Mouse (Mus musculus): ENCODE data around the gene Zfp46. TPM values are rescaled to one million over a fixed set of nuclear protein-coding genes. Genes with fewer than 3 reads are reported as not detected.
A peak's percentile ranks its signal among the peaks of the same experiment; 100 is the strongest.

Zfp46 gene
- polyA plus RNA-seq, 1 experiment, result 26.3 TPM

GRCm38 (mm10) chr4:136308355-136308754 lies 23.9 kb downstream of the Zfp46 start:
- DNase-seq, result no peak
- Histone ChIP-seq H3K4me3 (replicated peaks; ENCODE audit: insufficient read depth, low read depth, low read length) (no peak overlapping the region), H3K27me3 (ENCODE audit: control insufficient read depth, insufficient read depth, low read length) (no peaks in the 10 kb centered on the region), H3K4me1 (ENCODE audit: control insufficient read depth, insufficient read depth, low read length) (peaks cover 6% of the 10 kb centered on the region; the same call in 1 of the 2 replicates), H3K27ac (ENCODE audit: insufficient read depth, low read length) (no peak overlapping the region)
- no peak for TF ChIP-seq CTCF (IDR thresholded peaks at IDR 0.05; ENCODE audit: borderline replicate concordance, insufficient read depth, low read depth, low read length)
- no peak for TF ChIP-seq POLR2A (IDR thresholded peaks at IDR 0.05; ENCODE audit: borderline replicate concordance, insufficient read depth, low read length)
- WGBS, result 68% methylated on average over 2 of the region's 2 CpGs

DNA sequence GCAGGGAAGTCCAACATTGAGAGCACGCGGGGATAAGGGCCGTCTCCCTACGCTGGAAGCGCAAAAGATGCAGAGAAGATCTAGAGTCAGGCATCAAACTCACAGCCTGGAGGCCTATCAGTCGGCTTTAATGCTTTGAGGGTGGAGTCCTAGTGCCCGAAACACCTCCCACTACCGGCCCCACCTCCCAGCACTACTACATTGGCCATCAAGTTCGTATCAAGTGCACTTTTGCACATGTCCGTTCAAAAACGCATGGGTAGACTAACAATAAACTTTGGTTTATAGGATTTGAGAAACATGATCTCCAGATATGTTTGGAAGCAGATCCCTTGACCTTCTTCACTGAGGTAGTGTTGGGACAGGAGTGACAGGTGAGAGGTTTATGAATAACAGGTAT lies 25.3 kb downstream of the Zfp46 start:
- DNase-seq, result peak; percentile 18 to 28
- TF ChIP-seq POLR2A (IDR thresholded peaks at IDR 0.05; ENCODE audit: borderline replicate concordance, insufficient read depth, low read length), result no peak
- no peak for TF ChIP-seq CTCF (IDR thresholded peaks at IDR 0.05; ENCODE audit: borderline replicate concordance, insufficient read depth, low read depth, low read length)
- 6% methylated on average over 11 of the region's 11 CpGs for WGBS

GRCm38 (mm10) chr4:136310229-136311041 lies 26.0 kb downstream of the Zfp46 start, which contains the start of gene Hnrnpr:
Gene Hnrnpr (plus strand): TSS chr4:136310942.
- peak; percentile 99 for DNase-seq
- peak within 1 kb of the TSS; percentile 57 for H3K27ac ChIP-seq (ENCODE audit: insufficient read depth, low read length)
- H3K27me3 ChIP-seq (ENCODE audit: control insufficient read depth, insufficient read depth, low read length), result no peaks in the 10 kb centered on the region
- under 1% methylated on average over 65 of the region's 65 CpGs for WGBS
- peak; percentile 73; the same call in 1 of the 2 replicates for TF ChIP-seq POLR2A (IDR thresholded peaks at IDR 0.05; ENCODE audit: borderline replicate concordance, insufficient read depth, low read length)
- no peak for TF ChIP-seq CTCF (IDR thresholded peaks at IDR 0.05; ENCODE audit: borderline replicate concordance, insufficient read depth, low read depth, low read length)
- H3K4me3 ChIP-seq (replicated peaks; ENCODE audit: insufficient read depth, low read depth, low read length), result peak within 1 kb of the TSS; percentile 69
- peaks cover 6% of the 10 kb centered on the region; the same call in 1 of the 2 replicates for H3K4me1 ChIP-seq (ENCODE audit: control insufficient read depth, insufficient read depth, low read length)

More for the DNA sequence above, 25.3 kb downstream of the Zfp46 start:
- peak overlapping the region; percentile 69 for H3K4me3 ChIP-seq (replicated peaks; ENCODE audit: insufficient read depth, low read depth, low read length)
- H3K27ac ChIP-seq (ENCODE audit: insufficient read depth, low read length), result no peak overlapping the region
- peaks cover 6% of the 10 kb centered on the region; the same call in 1 of the 2 replicates for H3K4me1 ChIP-seq (ENCODE audit: control insufficient read depth, insufficient read depth, low read length)
- H3K27me3 ChIP-seq (ENCODE audit: control insufficient read depth, insufficient read depth, low read length), result no peaks in the 10 kb centered on the region

DNA sequence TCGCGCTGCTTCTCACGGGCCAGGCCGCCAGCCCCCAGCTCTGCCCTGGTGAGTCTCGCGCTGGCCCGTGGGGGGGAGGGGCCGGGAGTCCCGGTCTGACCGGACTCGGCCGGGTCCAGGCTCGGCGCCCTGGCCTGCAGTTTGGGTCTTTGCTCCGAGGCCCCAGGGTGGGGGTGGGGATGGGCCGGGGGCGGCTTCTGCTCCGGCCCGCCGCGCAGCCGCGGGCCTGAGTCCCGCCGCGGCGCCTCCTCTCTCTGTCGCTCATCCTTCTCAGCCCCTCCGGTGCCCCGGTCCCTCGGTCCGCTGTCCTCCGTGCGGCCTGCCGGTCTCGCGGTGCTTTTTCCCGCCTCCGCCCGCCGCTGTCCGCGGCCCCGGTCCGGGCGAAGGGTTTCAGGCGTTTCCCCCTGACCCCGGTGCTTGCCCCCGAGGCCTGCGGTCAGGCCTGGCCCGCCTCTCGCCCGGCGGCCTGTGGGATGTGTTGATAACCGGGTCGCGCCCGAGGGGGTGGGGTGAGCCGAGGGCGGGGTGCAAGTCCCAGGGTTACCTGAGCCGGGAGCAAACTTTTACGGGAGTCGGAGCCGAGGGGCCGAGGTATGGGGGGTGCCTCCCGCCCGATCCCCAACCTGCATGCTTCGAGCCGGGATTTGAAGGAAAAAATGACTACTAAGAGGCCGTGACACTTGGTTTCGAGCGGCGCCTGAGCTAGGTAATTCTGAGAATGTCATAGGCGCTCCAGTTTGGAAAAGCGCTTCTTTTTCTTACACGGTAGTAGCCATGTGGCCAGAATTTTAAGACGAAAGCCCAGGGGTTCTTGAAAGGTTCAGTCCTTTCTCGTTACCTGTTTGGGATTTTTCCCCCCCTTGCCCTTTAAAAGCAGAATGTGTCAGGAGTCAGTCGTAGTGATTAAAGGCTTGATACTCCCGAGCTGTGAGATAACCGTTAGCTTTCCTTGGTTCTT lies 26.8 kb downstream of the Zfp46 start:
- peak overlapping the region; percentile 69 for H3K4me3 ChIP-seq (replicated peaks; ENCODE audit: insufficient read depth, low read depth, low read length)
- peaks cover 6% of the 10 kb centered on the region; the same call in 1 of the 2 replicates for H3K4me1 ChIP-seq (ENCODE audit: control insufficient read depth, insufficient read depth, low read length)
- no peaks in the 10 kb centered on the region for H3K27me3 ChIP-seq (ENCODE audit: control insufficient read depth, insufficient read depth, low read length)
- 0 out of 2 replicates have a peak overlapping the region, but pooled peaks have one; percentile 36 for H3K27ac ChIP-seq (ENCODE audit: insufficient read depth, low read length)
- under 1% methylated on average over 78 of the region's 81 CpGs for WGBS
- peak; percentile 61 to 68 for DNase-seq
- no peak for TF ChIP-seq CTCF (IDR thresholded peaks at IDR 0.05; ENCODE audit: borderline replicate concordance, insufficient read depth, low read depth, low read length)
- TF ChIP-seq POLR2A (IDR thresholded peaks at IDR 0.05; ENCODE audit: borderline replicate concordance, insufficient read depth, low read length), result no peak

- 8% methylated on average over 4 of the region's 4 CpGs for WGBS
- TF ChIP-seq POLR2A (IDR thresholded peaks at IDR 0.05; ENCODE audit: borderline replicate concordance, insufficient read depth, low read length) (no peak), CTCF (IDR thresholded peaks at IDR 0.05; ENCODE audit: borderline replicate concordance, insufficient read depth, low read depth, low read length) (no peak)
- H3K4me3 ChIP-seq (replicated peaks; ENCODE audit: insufficient read depth, low read depth, low read length), result peak overlapping the region; percentile 14
- no peaks in the 10 kb centered on the region for H3K27me3 ChIP-seq (ENCODE audit: control insufficient read depth, insufficient read depth, low read length)
- no peak overlapping the region for H3K27ac ChIP-seq (ENCODE audit: insufficient read depth, low read length)
- no peak for DNase-seq
- peaks cover 6% of the 10 kb centered on the region; the same call in 1 of the 2 replicates for H3K4me1 ChIP-seq (ENCODE audit: control insufficient read depth, insufficient read depth, low read length)
These were observed 28.1 kb downstream of the Zfp46 start for GRCm38 (mm10) chr4:136312616-136313015.

- DNase-seq, result no peak
- no peaks in the 10 kb centered on the region for H3K27me3 ChIP-seq (ENCODE audit: control insufficient read depth, insufficient read depth, low read length)
- no peak overlapping the region for H3K4me3 ChIP-seq (replicated peaks; ENCODE audit: insufficient read depth, low read depth, low read length)
- H3K27ac ChIP-seq (ENCODE audit: insufficient read depth, low read length), result no peak overlapping the region
- no peak for TF ChIP-seq CTCF (IDR thresholded peaks at IDR 0.05; ENCODE audit: borderline replicate concordance, insufficient read depth, low read depth, low read length)
- no peak for TF ChIP-seq POLR2A (IDR thresholded peaks at IDR 0.05; ENCODE audit: borderline replicate concordance, insufficient read depth, low read length)
- peaks cover 3% of the 10 kb centered on the region; the same call in 1 of the 2 replicates for H3K4me1 ChIP-seq (ENCODE audit: control insufficient read depth, insufficient read depth, low read length)
- WGBS, result 88% methylated on average over 4 of the region's 4 CpGs
These were observed 33.2 kb downstream of the Zfp46 start for GRCm38 (mm10) chr4:136317667-136318066.

DNA sequence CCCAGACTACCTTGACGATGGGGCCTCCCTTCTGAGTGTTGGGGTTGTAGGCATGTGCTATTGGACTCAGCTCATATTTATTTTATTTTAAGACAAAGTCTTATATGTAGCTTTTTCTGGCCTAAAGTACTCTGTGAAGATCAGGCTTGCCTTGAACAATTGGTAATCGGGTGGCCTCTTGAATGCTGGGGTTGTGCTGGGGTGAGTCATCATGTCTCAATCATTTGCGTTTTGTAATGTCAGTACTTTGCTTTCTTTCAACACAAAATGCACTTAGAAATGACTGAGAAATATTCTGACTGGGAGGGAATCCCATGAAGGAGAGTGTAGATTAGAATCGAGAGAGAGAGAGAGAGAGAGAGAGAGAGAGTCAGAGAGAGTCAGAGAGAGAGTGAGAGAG lies 35.5 kb downstream of the Zfp46 start:
- Histone ChIP-seq H3K4me3 (replicated peaks; ENCODE audit: insufficient read depth, low read depth, low read length) (no peak overlapping the region), H3K4me1 (ENCODE audit: control insufficient read depth, insufficient read depth, low read length) (no peaks in the 10 kb centered on the region), H3K27ac (ENCODE audit: insufficient read depth, low read length) (no peak overlapping the region), H3K27me3 (ENCODE audit: control insufficient read depth, insufficient read depth, low read length) (no peaks in the 10 kb centered on the region)
- no peak for DNase-seq
- TF ChIP-seq POLR2A (IDR thresholded peaks at IDR 0.05; ENCODE audit: borderline replicate concordance, insufficient read depth, low read length), result no peak
- TF ChIP-seq CTCF (IDR thresholded peaks at IDR 0.05; ENCODE audit: borderline replicate concordance, insufficient read depth, low read depth, low read length), result no peak
- 83% methylated on average over 4 of the region's 4 CpGs for WGBS

All from cerebellum, adult 2 months (tissue).